Mouse (Mus musculus) forebrain, embryonic 11.5 days (tissue): ENCODE measurements at regions not wholly inside any gene's neighbourhood (a gene's known extent, or its start where the extent isn't known, plus 50 kb on each side); places are given as distances from the start of the nearest gene placed in this dataset.

Experiments
- ATAC-seq: fragments of 200-750 bp; cut with Nextera tagmentation; replicated peaks from 2 replicates; pipeline ENCODE4 v1.8.0; 2017; ENCODE audit warnings: moderate TSS enrichment; ENCODE audit not compliant: low FRiP score
- DNase-seq: peaks from one replicate; pipeline ENCODE4 v3.0.0-alpha.2; 2017; ENCODE audit warnings: low spot score
- H3K27ac ChIP-seq: fragments of 300-500 bp; sonication (generic); 2 replicates; pipeline ENCODE4 v1.5.1; 2014; ENCODE audit warnings: low read depth, low read length
- H3K27me3 ChIP-seq: fragments of 300-500 bp; sonication (generic); 2 replicates; pipeline ENCODE4 v1.6.1; 2014; ENCODE audit warnings: mild to moderate bottlenecking, low read length, mixed read lengths; ENCODE audit not compliant: control insufficient read depth, insufficient read depth
- H3K36me3 ChIP-seq: fragments of 300-500 bp; sonication (generic); 2 replicates; pipeline ENCODE4 v1.6.1; 2014; ENCODE audit warnings: mild to moderate bottlenecking, low read length, moderate library complexity, mixed read lengths; ENCODE audit not compliant: control insufficient read depth, insufficient read depth
- H3K4me1 ChIP-seq: fragments of 300-500 bp; sonication (generic); replicated peaks from 2 replicates; pipeline ENCODE4 v1.6.1; 2014; ENCODE audit warnings: low read length, mixed read lengths; ENCODE audit not compliant: control insufficient read depth, insufficient read depth
- H3K4me2 ChIP-seq: fragments of 300-500 bp; sonication (generic); 2 replicates; pipeline ENCODE4 v1.6.1; 2014; ENCODE audit warnings: low read depth, mild to moderate bottlenecking, low read length, moderate library complexity, mixed read lengths; ENCODE audit not compliant: severe bottlenecking
- H3K4me3 ChIP-seq: fragments of 300-500 bp; sonication (generic); 2 replicates; pipeline ENCODE4 v1.5.1; 2014; ENCODE audit warnings: low read depth, low read length
- H3K9ac ChIP-seq: fragments of 300-500 bp; sonication (generic); 2 replicates; pipeline ENCODE4 v1.6.1; 2014; ENCODE audit warnings: low read length
- H3K9me3 ChIP-seq: fragments of 300-500 bp; sonication (generic); 2 replicates; pipeline ENCODE4 v1.6.1; 2016; ENCODE audit warnings: low read length, mixed read lengths; ENCODE audit not compliant: control insufficient read depth
- WGBS: fragments of 180-500 bp; shearing (Covaris S2); extraction: QIAGEN DNeasy Blood & Tissue Kit; methylation state at CpG from one replicate; pipeline ENCODE4 v1.1.7; 2014; 5-methylcytosine and 5-hydroxymethylcytosine counted together

DNA sequence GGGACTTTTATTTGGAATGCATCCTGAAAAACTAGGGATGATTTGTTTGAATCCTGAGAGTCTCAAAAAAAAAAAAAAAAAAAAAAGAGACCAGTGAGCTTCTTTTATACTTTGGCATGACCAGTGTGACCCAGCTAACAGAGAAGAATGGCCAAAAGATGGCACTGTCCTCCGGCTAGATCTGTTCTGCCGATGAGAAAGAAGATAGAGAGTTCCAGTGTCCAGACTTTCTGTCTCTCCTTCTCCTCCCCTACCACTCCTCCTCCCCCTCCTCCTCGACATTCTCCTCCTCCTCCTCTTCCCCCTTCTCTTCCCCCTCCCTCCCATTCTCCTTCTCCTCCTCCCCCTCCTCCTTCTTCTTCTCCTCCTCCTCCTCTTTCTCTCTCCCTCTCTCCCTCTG lies 84.6 kb upstream of the Sfswap start:
- Histone ChIP-seq H3K36me3 (no peaks in the 10 kb centered on the region), H3K27ac (no peak overlapping the region), H3K9ac (no peak overlapping the region), H3K9me3 (no peaks in the 10 kb centered on the region), H3K4me3 (no peak overlapping the region), H3K4me2 (no peak overlapping the region), H3K27me3 (no peaks in the 10 kb centered on the region), H3K4me1 (0 out of 2 replicates have a peak, but pooled peaks cover 2% of the 10 kb centered on the region)
- no peak for DNase-seq
- 27% methylated on average over 3 of the region's 3 CpGs for WGBS
- no peak for ATAC-seq

DNA sequence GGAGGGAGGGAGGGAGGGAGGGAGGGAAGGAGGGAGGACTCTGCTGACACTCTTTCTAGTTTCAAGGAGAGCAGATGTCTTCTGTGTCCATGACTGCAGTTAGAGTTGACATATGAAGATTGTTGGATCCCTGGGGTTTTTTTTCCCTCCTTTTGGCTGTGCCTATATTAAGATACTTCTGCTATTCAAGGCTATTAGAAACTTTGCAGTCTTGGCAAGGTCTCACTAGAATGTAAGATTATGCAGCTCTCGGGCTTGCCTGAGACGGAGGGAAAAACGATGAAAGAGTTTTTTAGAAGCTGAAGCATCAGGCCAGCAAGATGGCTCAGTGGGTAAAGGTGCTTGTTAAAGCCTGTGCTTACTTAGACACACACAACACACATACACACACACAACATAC lies 83.5 kb upstream of the Sfswap start:
- 81% methylated on average over 3 of the region's 3 CpGs for WGBS
- Histone ChIP-seq H3K27me3 (no peaks in the 10 kb centered on the region), H3K4me1 (0 out of 2 replicates have a peak, but pooled peaks cover 2% of the 10 kb centered on the region), H3K36me3 (no peaks in the 10 kb centered on the region), H3K9me3 (no peaks in the 10 kb centered on the region), H3K9ac (no peak overlapping the region), H3K27ac (no peak overlapping the region), H3K4me2 (no peak overlapping the region), H3K4me3 (no peak overlapping the region)
- no peak for DNase-seq
- ATAC-seq: no peak

DNA sequence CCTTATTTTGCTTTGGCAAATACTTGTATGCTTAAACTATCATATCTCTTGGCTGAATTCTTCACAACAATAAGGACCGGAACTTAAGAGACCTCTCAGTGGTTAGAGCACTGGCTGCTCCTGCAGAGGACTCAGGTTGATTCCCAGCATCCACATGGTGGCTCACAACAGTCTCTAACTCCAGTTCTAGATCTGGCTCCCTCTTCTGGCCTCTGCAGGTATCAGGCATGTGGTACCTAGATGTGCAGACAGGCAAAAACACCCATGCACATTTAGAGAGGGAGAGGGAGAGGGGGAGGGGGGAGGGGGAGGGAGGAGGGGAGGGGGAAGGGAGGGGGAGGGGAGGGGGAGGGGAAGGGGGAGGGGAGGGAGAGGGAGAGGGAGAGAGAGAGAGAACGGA lies 80.0 kb upstream of the Sfswap start:
- H3K4me2 ChIP-seq: no peak overlapping the region
- no peak overlapping the region for H3K27ac ChIP-seq
- no peaks in the 10 kb centered on the region for H3K36me3 ChIP-seq
- 76% methylated on average over 2 of the region's 2 CpGs for WGBS
- no peak overlapping the region for H3K9ac ChIP-seq
- ATAC-seq (no peak), DNase-seq (no peak)
- no peaks in the 10 kb centered on the region for H3K27me3 ChIP-seq
- H3K4me1 ChIP-seq: no peaks in the 10 kb centered on the region
- H3K4me3 ChIP-seq: no peak overlapping the region
- H3K9me3 ChIP-seq: no peaks in the 10 kb centered on the region

DNA sequence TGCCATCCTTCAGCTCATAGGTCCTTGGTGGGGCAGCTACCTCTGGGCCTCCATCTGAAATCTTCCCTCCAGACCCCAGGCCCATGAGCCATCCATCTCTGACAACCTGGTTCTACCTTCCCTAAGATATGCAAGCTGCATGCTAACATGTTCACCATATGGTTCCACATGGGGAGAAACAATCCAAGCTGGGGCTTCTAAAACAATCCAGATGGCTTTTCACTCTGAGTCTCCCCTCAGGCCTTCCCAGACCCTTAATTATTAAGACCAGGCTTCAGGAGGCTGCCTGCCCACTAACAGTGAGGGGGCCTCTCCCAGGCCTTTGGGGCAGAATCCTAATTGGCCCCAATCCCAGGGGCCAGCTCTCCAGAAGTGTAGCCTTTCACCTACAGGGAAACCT lies 71.1 kb upstream of the Sfswap start:
- ATAC-seq (no peak), DNase-seq (no peak)
- Histone ChIP-seq H3K4me2 (no peak overlapping the region), H3K27ac (no peak overlapping the region), H3K4me1 (peaks cover 2% of the 10 kb centered on the region; the same call in 1 of the 2 replicates), H3K27me3 (no peaks in the 10 kb centered on the region), H3K36me3 (no peaks in the 10 kb centered on the region), H3K4me3 (no peak overlapping the region), H3K9me3 (no peaks in the 10 kb centered on the region), H3K9ac (no peak overlapping the region)

DNA sequence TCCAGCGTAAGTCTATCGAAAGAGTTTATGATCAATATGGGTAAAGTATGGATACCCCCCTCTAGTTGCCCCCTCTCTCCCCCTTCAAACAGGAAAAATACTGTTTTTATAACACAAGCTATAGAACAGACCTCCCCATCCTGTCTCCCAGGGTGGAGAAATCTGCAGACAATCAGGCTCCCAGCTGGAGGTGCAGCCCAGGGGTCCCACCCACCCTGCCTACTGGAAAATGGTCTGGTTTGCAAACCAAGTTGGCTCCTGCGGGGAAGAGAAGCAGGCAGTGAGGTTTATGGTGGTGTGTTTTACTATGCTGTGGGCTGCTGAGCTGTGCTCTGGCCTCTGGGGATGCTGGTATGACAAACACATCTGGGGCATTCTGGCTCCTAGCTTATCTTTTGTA lies 70.7 kb upstream of the Sfswap start:
- DNase-seq: no peak

DNA sequence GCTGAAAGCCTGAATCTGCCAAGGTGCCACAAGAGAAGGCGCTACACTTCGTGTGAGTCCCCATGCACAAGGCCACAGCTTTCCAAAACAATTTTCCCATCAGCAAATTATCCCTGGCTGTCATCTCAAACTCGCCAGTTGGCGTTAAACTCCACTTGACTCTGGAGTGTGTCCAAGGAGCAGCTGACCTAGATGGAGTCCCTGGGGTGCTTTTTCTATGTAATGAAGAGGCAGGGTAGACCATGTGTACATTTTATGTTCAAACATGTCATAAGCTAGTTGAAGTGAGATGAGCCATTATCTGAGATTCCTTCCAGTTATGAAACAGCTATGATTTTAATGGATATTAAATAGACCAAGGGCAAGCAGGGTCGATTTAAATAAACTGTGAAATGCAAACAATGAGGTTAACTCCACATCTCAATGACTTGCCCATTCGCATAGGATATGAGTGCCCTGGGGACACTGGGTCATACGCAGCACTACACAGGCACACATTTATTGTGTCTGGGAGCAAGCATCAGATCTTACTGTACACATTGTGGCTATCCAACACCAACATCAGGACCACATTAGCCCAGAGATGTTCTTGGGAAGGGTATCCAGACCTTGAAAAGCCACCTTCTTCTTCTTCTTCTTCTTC lies 51.0 kb upstream of the Sfswap start:
- ATAC-seq: no peak
- Histone ChIP-seq H3K9ac (no peak overlapping the region), H3K36me3 (no peaks in the 10 kb centered on the region), H3K4me3 (no peak overlapping the region), H3K4me2 (no peak overlapping the region), H3K4me1 (peaks cover 5% of the 10 kb centered on the region), H3K27me3 (no peaks in the 10 kb centered on the region), H3K9me3 (no peaks in the 10 kb centered on the region), H3K27ac (no peak overlapping the region)
- 72% methylated on average over 7 of the region's 7 CpGs for WGBS
- no peak for DNase-seq

More for the DNA sequence above, 70.7 kb upstream of the Sfswap start:
- H3K36me3 ChIP-seq: no peaks in the 10 kb centered on the region
- 71% methylated on average over 3 of the region's 3 CpGs for WGBS
- no peaks in the 10 kb centered on the region for H3K27me3 ChIP-seq
- no peaks in the 10 kb centered on the region for H3K9me3 ChIP-seq
- no peak overlapping the region for H3K27ac ChIP-seq
- no peak for ATAC-seq
- H3K4me3 ChIP-seq: no peak overlapping the region
- H3K9ac ChIP-seq: no peak overlapping the region
- H3K4me1 ChIP-seq: peaks cover 2% of the 10 kb centered on the region; the same call in 1 of the 2 replicates
- no peak overlapping the region for H3K4me2 ChIP-seq
